Mouse (Mus musculus): ENCODE data around the gene Fgfr1op2. TPM values are rescaled to one million over a fixed set of nuclear protein-coding genes. Genes with fewer than 3 reads are reported as not detected.

Gene Fgfr1op2
- 93.5 and 100 TPM in 2 replicates for polyA plus RNA-seq (2015; fragmentation: Nextera tagmentation; extraction: Ambion mirVana)

GRCm38 (mm10) chr6:146576903-146577302, at the start of gene Fgfr1op2:
Gene Fgfr1op2 (plus strand): TSS chr6:146577203.
- Histone ChIP-seq H3K4me2 (replicated peaks) (peak within 1 kb of the TSS; percentile 75), H3K4me1 (peaks cover 43% of the 10 kb centered on the region), H3K36me3 (no peaks in the 10 kb centered on the region), H3K9me3 (no peaks in the 10 kb centered on the region), H3K27me3 (no peaks in the 10 kb centered on the region), H3K4me3 (peak within 1 kb of the TSS; percentile 90), H3K9ac (peak within 1 kb of the TSS; percentile 91), H3K27ac (peak within 1 kb of the TSS; percentile 97)
- ATAC-seq (ENCODE audit: low FRiP score, low read depth), result no peak
- under 1% methylated on average over 13 of the region's 13 CpGs for WGBS

GRCm38 (mm10) chr6:146527537-146527936, 49.5 kb upstream of the Fgfr1op2 start:
- H3K4me3 ChIP-seq, result no peak overlapping the region
- no peaks in the 10 kb centered on the region for H3K27me3 ChIP-seq
- H3K9ac ChIP-seq, result no peak overlapping the region
- no peaks in the 10 kb centered on the region for H3K4me1 ChIP-seq
- WGBS, result 89% methylated on average over 2 of the region's 2 CpGs
- H3K9me3 ChIP-seq, result peaks cover 4% of the 10 kb centered on the region; the same call in 1 of the 2 replicates
- H3K36me3 ChIP-seq, result no peaks in the 10 kb centered on the region
- no peak overlapping the region for H3K4me2 ChIP-seq (replicated peaks)
- ATAC-seq (ENCODE audit: low FRiP score, low read depth), result no peak
- H3K27ac ChIP-seq, result no peak overlapping the region

- H3K9ac ChIP-seq, result no peak overlapping the region
- no peaks in the 10 kb centered on the region for H3K9me3 ChIP-seq
- H3K36me3 ChIP-seq, result no peaks in the 10 kb centered on the region
- no peaks in the 10 kb centered on the region for H3K4me1 ChIP-seq
- H3K4me2 ChIP-seq (replicated peaks), result no peak overlapping the region
- WGBS, result 35% methylated on average over 7 of the region's 7 CpGs
- H3K4me3 ChIP-seq, result no peak overlapping the region
- no peak overlapping the region for H3K27ac ChIP-seq
- no peak for ATAC-seq (ENCODE audit: low FRiP score, low read depth)
- no peaks in the 10 kb centered on the region for H3K27me3 ChIP-seq
These were observed 46.6 kb upstream of the Fgfr1op2 start for GRCm38 (mm10) chr6:146530363-146530762.

GRCm38 (mm10) chr6:146530769-146531168, 46.2 kb upstream of the Fgfr1op2 start:
- no peaks in the 10 kb centered on the region for H3K4me1 ChIP-seq
- no peak for ATAC-seq (ENCODE audit: low FRiP score, low read depth)
- H3K27me3 ChIP-seq, result no peaks in the 10 kb centered on the region
- no peaks in the 10 kb centered on the region for H3K36me3 ChIP-seq
- 21% methylated on average over 5 of the region's 5 CpGs for WGBS
- no peak overlapping the region for H3K9ac ChIP-seq
- no peaks in the 10 kb centered on the region for H3K9me3 ChIP-seq
- no peak overlapping the region for H3K27ac ChIP-seq
- H3K4me2 ChIP-seq (replicated peaks), result no peak overlapping the region
- no peak overlapping the region for H3K4me3 ChIP-seq

- H3K4me2 ChIP-seq (replicated peaks), result no peak overlapping the region
- H3K36me3 ChIP-seq, result no peaks in the 10 kb centered on the region
- no peaks in the 10 kb centered on the region for H3K4me1 ChIP-seq
- 85% methylated on average over 4 of the region's 4 CpGs for WGBS
- H3K9ac ChIP-seq, result no peak overlapping the region
- no peak overlapping the region for H3K4me3 ChIP-seq
- peaks cover 3% of the 10 kb centered on the region; the same call in 1 of the 2 replicates for H3K9me3 ChIP-seq
- H3K27ac ChIP-seq, result no peak overlapping the region
- ATAC-seq (ENCODE audit: low FRiP score, low read depth), result no peak
- no peaks in the 10 kb centered on the region for H3K27me3 ChIP-seq
These were observed 43.9 kb upstream of the Fgfr1op2 start for GRCm38 (mm10) chr6:146533146-146533545.

- Histone ChIP-seq H3K4me2 (replicated peaks) (no peak overlapping the region), H3K27me3 (no peaks in the 10 kb centered on the region), H3K4me3 (no peak overlapping the region), H3K27ac (no peak overlapping the region), H3K36me3 (no peaks in the 10 kb centered on the region), H3K4me1 (no peaks in the 10 kb centered on the region), H3K9ac (no peak overlapping the region), H3K9me3 (peaks cover 3% of the 10 kb centered on the region; the same call in 1 of the 2 replicates)
- 85% methylated on average over 5 of the region's 5 CpGs for WGBS
- ATAC-seq (ENCODE audit: low FRiP score, low read depth), result no peak
These were observed 41.5 kb upstream of the Fgfr1op2 start for GRCm38 (mm10) chr6:146535501-146535900.

GRCm38 (mm10) chr6:146537111-146537510, 39.9 kb upstream of the Fgfr1op2 start:
- H3K4me3 ChIP-seq, result no peak overlapping the region
- no peak overlapping the region for H3K9ac ChIP-seq
- H3K27me3 ChIP-seq, result no peaks in the 10 kb centered on the region
- no peak overlapping the region for H3K4me2 ChIP-seq (replicated peaks)
- no peak overlapping the region for H3K27ac ChIP-seq
- no peaks in the 10 kb centered on the region for H3K4me1 ChIP-seq
- H3K9me3 ChIP-seq, result peaks cover 3% of the 10 kb centered on the region; the same call in 1 of the 2 replicates
- ATAC-seq (ENCODE audit: low FRiP score, low read depth), result no peak
- no peaks in the 10 kb centered on the region for H3K36me3 ChIP-seq
- 75% methylated on average over 4 of the region's 4 CpGs for WGBS

- no peaks in the 10 kb centered on the region for H3K36me3 ChIP-seq
- peaks cover 3% of the 10 kb centered on the region; the same call in 1 of the 2 replicates for H3K9me3 ChIP-seq
- no peak overlapping the region for H3K4me2 ChIP-seq (replicated peaks)
- WGBS, result 53% methylated on average over 2 of the region's 2 CpGs
- H3K27ac ChIP-seq, result no peak overlapping the region
- no peak overlapping the region for H3K4me3 ChIP-seq
- no peak overlapping the region for H3K9ac ChIP-seq
- H3K27me3 ChIP-seq, result no peaks in the 10 kb centered on the region
- ATAC-seq (ENCODE audit: low FRiP score, low read depth), result no peak
- no peaks in the 10 kb centered on the region for H3K4me1 ChIP-seq
These were observed 38.9 kb upstream of the Fgfr1op2 start for GRCm38 (mm10) chr6:146538071-146538470.

GRCm38 (mm10) chr6:146538661-146539060, 38.3 kb upstream of the Fgfr1op2 start:
- Histone ChIP-seq H3K9me3 (peaks cover 3% of the 10 kb centered on the region; the same call in 1 of the 2 replicates), H3K4me1 (no peaks in the 10 kb centered on the region), H3K4me2 (replicated peaks) (no peak overlapping the region), H3K9ac (no peak overlapping the region), H3K4me3 (no peak overlapping the region), H3K36me3 (no peaks in the 10 kb centered on the region), H3K27ac (no peak overlapping the region), H3K27me3 (no peaks in the 10 kb centered on the region)
- 68% methylated on average over 4 of the region's 4 CpGs for WGBS
- ATAC-seq (ENCODE audit: low FRiP score, low read depth), result no peak

- Histone ChIP-seq H3K4me3 (no peak overlapping the region), H3K4me2 (replicated peaks) (no peak overlapping the region), H3K27me3 (no peaks in the 10 kb centered on the region), H3K36me3 (no peaks in the 10 kb centered on the region), H3K4me1 (no peaks in the 10 kb centered on the region), H3K27ac (no peak overlapping the region), H3K9ac (no peak overlapping the region), H3K9me3 (peaks cover 3% of the 10 kb centered on the region; the same call in 1 of the 2 replicates)
- no peak for ATAC-seq (ENCODE audit: low FRiP score, low read depth)
- WGBS, result 86% methylated on average over 3 of the region's 3 CpGs
These were observed 36.6 kb upstream of the Fgfr1op2 start for GRCm38 (mm10) chr6:146540386-146540785.

- Histone ChIP-seq H3K36me3 (peaks cover 30% of the 10 kb centered on the region), H3K4me2 (replicated peaks) (no peak overlapping the region), H3K9ac (no peak overlapping the region), H3K27ac (no peak overlapping the region), H3K4me3 (no peak overlapping the region), H3K4me1 (no peaks in the 10 kb centered on the region), H3K9me3 (no peaks in the 10 kb centered on the region), H3K27me3 (no peaks in the 10 kb centered on the region)
- WGBS, result 95% methylated on average over 1 of the region's 1 CpGs
- ATAC-seq (ENCODE audit: low FRiP score, low read depth), result no peak
These were observed 32.4 kb upstream of the Fgfr1op2 start for GRCm38 (mm10) chr6:146544622-146545021.

- peaks cover 37% of the 10 kb centered on the region for H3K36me3 ChIP-seq
- no peak overlapping the region for H3K4me3 ChIP-seq
- H3K4me2 ChIP-seq (replicated peaks), result no peak overlapping the region
- WGBS, result 77% methylated on average over 4 of the region's 5 CpGs
- H3K9me3 ChIP-seq, result no peaks in the 10 kb centered on the region
- H3K27ac ChIP-seq, result no peak overlapping the region
- ATAC-seq (ENCODE audit: low FRiP score, low read depth), result no peak
- H3K9ac ChIP-seq, result no peak overlapping the region
- H3K27me3 ChIP-seq, result no peaks in the 10 kb centered on the region
- H3K4me1 ChIP-seq, result no peaks in the 10 kb centered on the region
These were observed 31.6 kb upstream of the Fgfr1op2 start for GRCm38 (mm10) chr6:146545289-146545865.

- H3K36me3 ChIP-seq, result peaks cover 81% of the 10 kb centered on the region
- no peak overlapping the region for H3K4me2 ChIP-seq (replicated peaks)
- no peak overlapping the region for H3K27ac ChIP-seq
- ATAC-seq (ENCODE audit: low FRiP score, low read depth), result no peak
- WGBS, result 79% methylated on average over 2 of the region's 2 CpGs
- H3K9ac ChIP-seq, result no peak overlapping the region
- H3K4me3 ChIP-seq, result no peak overlapping the region
- H3K4me1 ChIP-seq, result no peaks in the 10 kb centered on the region
- no peaks in the 10 kb centered on the region for H3K9me3 ChIP-seq
- no peaks in the 10 kb centered on the region for H3K27me3 ChIP-seq
These were observed 26.6 kb upstream of the Fgfr1op2 start for GRCm38 (mm10) chr6:146550421-146550820.

Measured in limb, embryonic 13.5 days (tissue).